Mouse (Mus musculus): ENCODE measurements around the gene Pgam2. TPM values are rescaled to one million over a fixed set of nuclear protein-coding genes. Genes with fewer than 3 reads are reported as not detected.

The Pgam2 gene
- total RNA-seq, 2 experiments from 2014 or later: 14.4 to 14.8 TPM

DNA sequence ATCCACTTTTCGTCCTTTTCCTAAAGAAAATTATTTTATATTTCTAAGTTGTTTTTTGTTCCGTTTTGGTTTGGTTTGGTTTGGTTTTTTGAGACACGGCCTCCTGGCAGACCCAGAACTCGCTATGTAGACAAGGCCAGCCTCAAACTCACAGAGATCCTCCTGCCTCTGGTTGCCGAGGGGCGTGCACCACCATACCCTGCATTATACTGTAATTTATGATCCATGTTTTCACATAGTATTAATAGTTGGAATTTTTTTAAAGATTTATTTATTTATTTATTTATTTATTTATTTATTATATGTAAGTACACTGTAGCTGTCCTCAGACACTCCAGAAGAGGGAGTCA lies 40.9 kb downstream of the Pgam2 start:
- DNase-seq: no peak

- peak; percentile 90 to 92 for DNase-seq
These were observed 41.5 kb downstream of the Pgam2 start, which contains the start of gene Urgcp for GRCm38 (mm10) chr11:5761820-5762632. Gene Urgcp (minus strand): TSS chr11:5762376.

DNA sequence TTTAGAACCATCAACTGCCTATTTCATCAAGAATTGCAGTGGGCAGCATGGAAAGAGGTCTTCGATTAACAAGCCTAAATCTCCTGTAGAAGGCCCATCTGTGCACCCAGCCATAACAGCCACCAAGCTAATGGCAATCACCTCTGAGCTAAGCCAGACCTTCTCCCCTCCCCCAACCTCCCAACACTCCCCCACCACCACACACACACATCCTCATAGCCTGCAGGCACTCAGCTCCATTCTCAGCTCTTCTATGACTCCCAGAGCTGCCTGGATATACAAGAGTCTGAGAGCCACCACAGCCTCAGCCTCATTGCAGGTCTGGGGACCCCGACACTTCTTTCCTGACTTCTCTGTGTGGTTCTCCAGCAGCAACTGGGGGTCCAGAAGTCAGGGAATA lies 49.8 kb downstream of the Pgam2 start:
- DNase-seq: no peak

Other genes starting within 250 kb of the Pgam2 start
- gene Ankrd36, start 234.0 kb downstream of the Pgam2 start, total RNA-seq (2021): not detected
- gene Mrps24, start 88.1 kb downstream of the Pgam2 start, total RNA-seq (2021): 10 to 100 TPM; 67.6 to 72.2 TPM
- gene Urgcp, start 41.4 kb downstream of the Pgam2 start, total RNA-seq (2021): 10 to 100 TPM; 63.9 to 73.3 TPM
- gene Dbnl, start 15.2 kb downstream of the Pgam2 start, total RNA-seq (2021): 10 to 100 TPM; 76.8 to 78.0 TPM
- 10 to 100 TPM; 12.1 to 14.0 TPM for gene Polm, start 34.3 kb upstream of the Pgam2 start, total RNA-seq (2021)
- gene Aebp1, start 58.2 kb upstream of the Pgam2 start, total RNA-seq (2021): 1 to 10 TPM; 4.8 to 8.3 TPM
- 10 to 100 TPM; 23.5 to 25.2 TPM for gene Pold2, start 74.6 kb upstream of the Pgam2 start, total RNA-seq (2021)
- gene Myl7, start 95.0 kb upstream of the Pgam2 start, total RNA-seq (2021): not detected
- 1 to 10 TPM; 2.4 to 3.7 TPM for gene Gck, start 146.3 kb upstream of the Pgam2 start, total RNA-seq (2021)
- gene Ykt6, start 152.0 kb upstream of the Pgam2 start, total RNA-seq (2021): 10 to 100 TPM; 68.2 to 73.2 TPM

All from layer of hippocampus, postnatal 36 days (tissue).